10 mouse cellular contexts compared by ENCODE assay signal in the genomic region with DNA sequence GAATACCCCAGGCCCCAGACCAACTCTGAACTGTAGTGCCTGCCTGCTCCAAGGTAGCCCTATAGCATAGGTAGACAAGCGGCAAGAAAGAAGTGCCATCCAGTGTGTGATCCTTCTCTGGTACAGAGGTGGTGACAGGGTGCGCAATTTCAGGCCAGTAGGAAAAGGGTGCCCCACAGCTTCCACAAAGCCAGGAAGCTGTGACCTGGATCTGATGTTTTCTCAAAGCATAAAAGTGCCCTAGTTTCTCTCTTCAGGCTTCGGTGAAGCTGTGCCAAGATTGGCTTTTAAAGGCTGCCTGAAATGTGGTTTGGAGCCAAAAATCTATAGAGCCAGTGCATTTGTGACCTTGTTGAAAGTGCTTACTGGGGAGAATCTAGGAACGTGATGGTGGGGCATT. TPM values are rescaled to one million over a fixed set of nuclear protein-coding genes. Genes with fewer than 3 reads are reported as not detected.
A peak's percentile ranks its signal among the peaks of the same experiment; 100 is the strongest.
DNase-seq lines count a peak whose midpoint lies in the region; ATAC-seq and TF ChIP-seq lines count a peak whose summit lies in the region.
"Had no signal": no experiment of that assay in that cellular context is flagged by ENCODE, and none has a peak within 500 bp of the region (broad histone marks: within the 10 kb centered on the region; RNA-seq: fewer than 3 reads in every experiment).

No protein-coding gene starts in this region.

- no peak for DNase-seq in heart, adult 2 months
- DNase-seq in embryo, embryonic 10.5 days (ENCODE audit: low spot score) = no peak
- DNase-seq: embryo, embryonic 11 days; lung, postnatal 14 days had no signal

- H3K27ac ChIP-seq in heart, embryonic 15.5 days = peak overlapping the region; percentile 4; the same call in 1 of the 2 replicates
- H3K27ac ChIP-seq in heart, adult 2 months = no peak overlapping the region
- 0 out of 2 replicates have a peak overlapping the region, but pooled peaks have one; percentile 12 for H3K27ac ChIP-seq in cortical plate, adult 2 months (ENCODE audit: insufficient read depth, low read length)
- peak overlapping the region; percentile 35 for H3K27ac ChIP-seq in olfactory bulb, adult 2 months (ENCODE audit: insufficient read depth, low read depth, low read length)

- no peaks in the 10 kb centered on the region for H3K36me3 ChIP-seq in heart, embryonic 15.5 days
- H3K36me3 ChIP-seq in heart, adult 2 months (ENCODE audit: control insufficient read depth, insufficient read depth, low read length) = no peaks in the 10 kb centered on the region
- peaks cover 82% of the 10 kb centered on the region for H3K36me3 ChIP-seq in megakaryocyte, embryonic 14.5 days (replicated peaks; ENCODE audit: low read length)

- no peak for TF ChIP-seq CTCF in heart, adult 2 months (IDR thresholded peaks at IDR 0.05)
- no peak for TF ChIP-seq CTCF in cortical plate, adult 2 months (IDR thresholded peaks at IDR 0.05; ENCODE audit: extremely low read depth, insufficient read depth, low read length)
- TF ChIP-seq CTCF in olfactory bulb, adult 2 months (IDR thresholded peaks at IDR 0.05; ENCODE audit: insufficient read depth, low read depth, low read length) = no peak

- H3K4me1 ChIP-seq in heart, embryonic 15.5 days (replicated peaks) = peaks cover 21% of the 10 kb centered on the region
- peaks cover 1% of the 10 kb centered on the region for H3K4me1 ChIP-seq in heart, adult 2 months (ENCODE audit: control insufficient read depth, insufficient read depth, low read length)
- H3K4me1 ChIP-seq in megakaryocyte, embryonic 14.5 days = peaks cover 97% of the 10 kb centered on the region
- peaks cover 19% of the 10 kb centered on the region for H3K4me1 ChIP-seq in cortical plate, adult 2 months (ENCODE audit: control insufficient read depth, insufficient read depth, low read length)
- H3K4me1 ChIP-seq in olfactory bulb, adult 2 months (ENCODE audit: control insufficient read depth, insufficient read depth, low read length) = peaks cover 41% of the 10 kb centered on the region

- H3K9me3 ChIP-seq in heart, embryonic 15.5 days (replicated peaks) = no peaks in the 10 kb centered on the region
- H3K9me3 ChIP-seq in megakaryocyte, embryonic 14.5 days = no peaks in the 10 kb centered on the region

- no peak for ATAC-seq in heart, embryonic 15.5 days (replicated peaks; ENCODE audit: insufficient number of reproducible peaks, insufficient read depth, low FRiP score, low read depth)
- ATAC-seq in megakaryocyte, adult 5-6 weeks (ENCODE audit: poor library complexity, severe bottlenecking) = no peak

- no peak overlapping the region for H3K4me3 ChIP-seq in heart, embryonic 15.5 days
- H3K4me3 ChIP-seq in heart, adult 2 months = no peak overlapping the region
- H3K4me3 ChIP-seq in megakaryocyte, embryonic 14.5 days (replicated peaks) = peak overlapping the region; percentile 85
- H3K4me3 ChIP-seq in cortical plate, adult 2 months (ENCODE audit: insufficient read depth, low read length) = no peak overlapping the region
- H3K4me3 ChIP-seq in olfactory bulb, adult 2 months (ENCODE audit: insufficient read depth, low read depth, low read length) = no peak overlapping the region

- H3K27me3 ChIP-seq in heart, embryonic 15.5 days = no peaks in the 10 kb centered on the region
- H3K27me3 ChIP-seq in heart, adult 2 months (ENCODE audit: control insufficient read depth, insufficient read depth, low read length) = no peaks in the 10 kb centered on the region
- no peaks in the 10 kb centered on the region for H3K27me3 ChIP-seq in megakaryocyte, embryonic 14.5 days (replicated peaks)

- no peak overlapping the region for H3K4me2 ChIP-seq in heart, embryonic 15.5 days

- no peak overlapping the region for H3K9ac ChIP-seq in heart, embryonic 15.5 days
- no peak overlapping the region for H3K9ac ChIP-seq in heart, adult 2 months (ENCODE audit: low read depth, low read length)

- intact Hi-C loops in heart, adult 2 months (cut with DNase I) = no loop called here

- no peaks in the 10 kb centered on the region for H3K79me2 ChIP-seq in heart, adult 2 months (replicated peaks; ENCODE audit: control insufficient read depth, insufficient read depth, low read length)

- WGBS in heart, embryonic 15.5 days = 73% methylated on average over 4 of the region's 4 CpGs
- WGBS in heart, adult 2 months = 63% methylated on average over 4 of the region's 4 CpGs
- 55% methylated on average over 4 of the region's 4 CpGs for WGBS in olfactory bulb, adult 2 months

- no peak for TF ChIP-seq POLR2A in heart, adult 2 months (IDR thresholded peaks at IDR 0.05; ENCODE audit: insufficient read depth, low read depth, low read length)
- TF ChIP-seq POLR2A in cortical plate, adult 2 months (IDR thresholded peaks at IDR 0.05; ENCODE audit: extremely low read depth, insufficient read depth, low read length) = no peak
- TF ChIP-seq POLR2A in olfactory bulb, adult 2 months (IDR thresholded peaks at IDR 0.05; ENCODE audit: insufficient read depth, low read depth, low read length) = no peak

- no peak for TF ChIP-seq EP300 in heart, adult 2 months (IDR thresholded peaks at IDR 0.05; ENCODE audit: insufficient read depth, low read depth, low read length)

RNA-seq across cellular contexts. Expression of a gene that starts 26.4 kb away (rescaled TPM):
- 10.1 and 15.7 TPM in 2 replicates for polyA plus RNA-seq in heart, embryonic 15.5 days (2015; fragmentation: Nextera tagmentation; extraction: Ambion mirVana)
- 10 to 100 TPM; 38.8 to 39.6 TPM for total RNA-seq in heart, adult 2 months (2021)
- polyA plus RNA-seq in heart, adult 2 months (2012; rRNA removed) = 34.3 and 39.7 TPM in 2 replicates
- polyA plus RNA-seq in megakaryocyte, embryonic 14.5 days (2012; ENCODE audit: insufficient read depth, low replicate concordance) = 149 and 562 TPM in 2 replicates
- 0.80 and 0.85 TPM in 2 replicates for total RNA-seq in megakaryocyte, adult 5-6 weeks (2015)
- 0.04 and 0.41 TPM in 2 replicates for total RNA-seq in megakaryocyte, adult 5-6 weeks (2017)
- 156 and 161 TPM in 2 replicates for polyA plus RNA-seq in cortical plate, adult 2 months (2012; rRNA removed)
- polyA plus RNA-seq in olfactory bulb, adult 2 months (2012; ENCODE audit: insufficient read depth, insufficient read length, low replicate concordance, missing spikeins) = not detected in 2 replicates
- total RNA-seq: granulocyte monocyte progenitor cell, adult 5-6 weeks had no signal
